Mouse (Mus musculus) ES-Bruce4 (cell line): ENCODE measurements around the gene Nol8.

Experiments used
- CTCF ChIP-seq: IDR thresholded peaks from one replicate; pipeline ENCODE4 v1.8.1; 2011; ENCODE audit warnings: low read depth, low read length
- EP300 ChIP-seq: IDR thresholded peaks from 2 replicates; pipeline ENCODE4 v1.6.1; 2011; ENCODE audit warnings: low read depth, low read length; ENCODE audit not compliant: insufficient read depth
- POLR2A ChIP-seq: IDR thresholded peaks from one replicate; pipeline ENCODE4 v1.8.1; 2011; ENCODE audit warnings: low read length; ENCODE audit not compliant: insufficient read depth

DNA sequence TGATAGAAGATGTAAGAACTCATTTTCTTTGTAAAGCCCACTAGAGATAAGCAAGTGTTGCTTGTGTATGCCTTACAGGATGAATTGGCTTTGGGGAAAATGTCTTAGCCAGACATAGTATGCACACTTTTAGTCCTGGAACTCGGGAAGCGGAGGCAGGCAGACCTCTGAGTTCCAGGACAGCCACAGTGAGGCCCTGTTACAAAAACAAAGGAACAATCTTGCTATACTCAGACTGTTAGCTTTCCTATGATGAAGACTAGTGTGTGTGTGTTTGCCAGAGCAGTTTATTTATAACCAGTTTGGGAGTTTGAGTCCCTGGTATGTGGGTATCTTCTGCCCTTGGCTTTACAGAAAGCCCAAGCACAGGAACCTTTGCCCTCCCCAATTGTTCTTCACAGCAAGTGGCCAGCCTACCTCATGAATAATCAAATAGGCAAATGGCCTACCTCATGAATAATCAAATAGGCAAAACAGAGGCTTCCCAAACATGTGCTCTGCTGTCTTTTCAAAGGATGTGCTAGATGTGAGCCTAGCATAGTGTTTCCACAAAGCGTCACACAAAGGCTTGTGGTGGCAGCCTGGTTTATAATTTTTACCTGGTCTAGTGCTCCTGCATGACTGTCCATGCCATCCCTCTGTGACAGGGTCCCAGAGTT, 53.3 kb downstream of the Nol8 start:
- TF ChIP-seq CTCF (no peak), EP300 (no peak), POLR2A (no peak)
